Mouse (Mus musculus) erythroblast, embryonic 14.5 days (primary cell): Measurements from ENCODE around the gene Rfxap.

Experiments used
- GATA1 ChIP-seq: IDR thresholded peaks from 2 replicates; pipeline ENCODE4 v1.6.1; 2012; ENCODE audit warnings: low read length, inconsistent platforms, mixed read lengths
- TAL1 ChIP-seq: IDR thresholded peaks from 3 replicates; pipeline ENCODE4 v1.6.1; 2012; ENCODE audit warnings: low read length, inconsistent platforms, mixed read lengths

- TF ChIP-seq GATA1 (no peak), TAL1 (no peak)
Observed at GRCm38 (mm10) chr3:54759211-54759610, 48.4 kb downstream of the Rfxap start.
